Mouse (Mus musculus): Measurements from ENCODE around the gene Hps1.

The Hps1 gene

DNA sequence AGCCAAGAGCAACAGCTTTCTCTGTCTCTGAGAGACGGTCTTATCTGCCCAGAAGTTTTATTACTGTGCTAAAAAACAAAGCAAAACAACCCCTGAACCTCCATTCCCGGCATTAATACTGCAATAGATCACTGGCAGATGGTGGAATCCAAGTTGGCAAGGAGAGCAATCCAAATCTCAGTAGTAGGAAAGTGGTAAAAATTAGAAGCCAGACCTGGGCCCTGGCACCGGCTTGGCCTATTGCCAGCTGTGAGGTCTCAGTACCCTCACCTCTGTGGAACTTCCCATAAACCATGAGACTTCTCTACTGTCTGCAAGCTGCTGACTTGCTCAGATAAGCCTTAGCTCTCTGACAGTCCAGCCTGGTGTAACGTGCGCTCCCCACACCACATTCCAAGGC is 44.8 kb downstream of the Hps1 start:
- in situ Hi-C loops (cut with MboI; ENCODE audit: low pct_unique_long_range_greater_than_20kb in 1 of 2, low sequenced_read_pairs in 2 of 2, unreplicated experiment in 1 of 2): no loop called here

- in situ Hi-C loops (cut with MboI; ENCODE audit: low pct_unique_long_range_greater_than_20kb in 1 of 2, low sequenced_read_pairs in 2 of 2, unreplicated experiment in 1 of 2): no loop called here
These were observed 52.4 kb downstream of the Hps1 start for GRCm38 (mm10) chr19:42727424-42727823.

DNA sequence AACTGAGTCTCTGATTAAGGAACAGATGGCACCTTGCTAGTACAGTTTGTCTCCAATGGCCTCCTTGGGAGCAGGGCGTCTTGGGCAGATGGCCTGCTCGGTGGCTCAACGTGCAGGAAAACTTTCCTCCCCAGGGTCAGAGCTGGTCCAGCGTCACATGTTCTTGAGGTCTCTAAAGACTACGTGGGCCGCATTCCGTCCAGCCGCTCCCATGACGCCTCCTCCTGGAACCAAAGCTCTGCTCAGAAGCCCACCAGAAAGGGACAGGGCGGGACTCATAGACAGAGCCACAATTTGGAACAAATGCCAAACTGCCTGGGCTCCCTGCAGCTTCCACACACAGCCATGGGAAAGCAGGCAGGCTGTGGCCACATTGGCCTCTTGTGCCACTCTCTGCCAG is 53.0 kb downstream of the Hps1 start:
- in situ Hi-C loops (cut with MboI; ENCODE audit: low pct_unique_long_range_greater_than_20kb in 1 of 2, low sequenced_read_pairs in 2 of 2, unreplicated experiment in 1 of 2): no loop called here

- in situ Hi-C loops (cut with MboI; ENCODE audit: low pct_unique_long_range_greater_than_20kb in 1 of 2, low sequenced_read_pairs in 2 of 2, unreplicated experiment in 1 of 2): no loop called here
These were observed 53.8 kb downstream of the Hps1 start for GRCm38 (mm10) chr19:42725973-42726350.

- in situ Hi-C loops (cut with MboI; ENCODE audit: low pct_unique_long_range_greater_than_20kb in 1 of 2, low sequenced_read_pairs in 2 of 2, unreplicated experiment in 1 of 2): no loop called here
These were observed 54.5 kb downstream of the Hps1 start for GRCm38 (mm10) chr19:42725056-42725972.

GRCm38 (mm10) chr19:42723302-42723701 is 56.5 kb downstream of the Hps1 start:
- in situ Hi-C loops (cut with MboI; ENCODE audit: low pct_unique_long_range_greater_than_20kb in 1 of 2, low sequenced_read_pairs in 2 of 2, unreplicated experiment in 1 of 2): no loop called here

DNA sequence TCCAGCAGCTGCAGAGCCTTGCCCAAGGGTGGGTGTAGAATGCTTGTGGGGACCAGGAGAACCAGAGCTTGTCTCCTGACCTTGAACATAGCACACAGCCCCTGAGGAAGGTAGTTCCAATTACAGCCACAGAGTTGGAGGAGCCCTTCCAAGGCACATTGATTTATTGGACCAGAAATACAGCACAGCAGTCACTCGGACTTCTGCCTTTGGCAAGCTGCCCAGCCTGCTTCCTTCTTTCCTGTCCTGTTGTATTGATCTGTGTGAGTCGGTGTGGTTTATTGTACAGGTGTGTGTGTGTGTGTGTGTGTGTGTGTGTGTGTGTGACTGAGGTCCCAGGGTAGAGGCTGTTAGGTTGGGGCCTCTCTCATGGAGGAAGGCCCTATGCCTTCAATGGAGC is 57.3 kb downstream of the Hps1 start:
- in situ Hi-C loops (cut with MboI; ENCODE audit: low pct_unique_long_range_greater_than_20kb in 1 of 2, low sequenced_read_pairs in 2 of 2, unreplicated experiment in 1 of 2): no loop called here

- in situ Hi-C loops (cut with MboI; ENCODE audit: low pct_unique_long_range_greater_than_20kb in 1 of 2, low sequenced_read_pairs in 2 of 2, unreplicated experiment in 1 of 2): no loop called here
These were observed 61.7 kb downstream of the Hps1 start for GRCm38 (mm10) chr19:42718101-42718500.

GRCm38 (mm10) chr19:42717668-42718067 is 62.1 kb downstream of the Hps1 start:
- in situ Hi-C loops (cut with MboI; ENCODE audit: low pct_unique_long_range_greater_than_20kb in 1 of 2, low sequenced_read_pairs in 2 of 2, unreplicated experiment in 1 of 2): no loop called here

DNA sequence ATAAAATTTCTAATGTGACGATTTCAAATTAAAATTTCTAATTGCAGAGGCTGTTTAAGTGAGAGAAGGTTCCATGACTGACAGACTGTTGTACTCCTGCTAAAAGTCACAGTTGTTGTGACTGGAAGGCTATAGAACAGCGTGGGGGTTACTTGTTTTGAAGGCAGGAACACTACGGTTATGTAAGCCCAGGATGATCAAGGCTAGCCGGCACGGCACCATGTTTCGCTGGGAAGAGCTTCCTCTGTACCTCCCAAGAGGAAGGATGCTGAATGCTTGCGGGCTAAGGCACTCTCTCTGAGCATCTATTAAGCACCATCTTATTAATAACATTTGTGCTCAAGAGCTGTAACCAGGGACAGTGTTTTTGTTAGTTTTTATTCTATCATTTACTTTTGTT is 63.3 kb downstream of the Hps1 start:
- in situ Hi-C loops (cut with MboI; ENCODE audit: low pct_unique_long_range_greater_than_20kb in 1 of 2, low sequenced_read_pairs in 2 of 2, unreplicated experiment in 1 of 2): no loop called here

DNA sequence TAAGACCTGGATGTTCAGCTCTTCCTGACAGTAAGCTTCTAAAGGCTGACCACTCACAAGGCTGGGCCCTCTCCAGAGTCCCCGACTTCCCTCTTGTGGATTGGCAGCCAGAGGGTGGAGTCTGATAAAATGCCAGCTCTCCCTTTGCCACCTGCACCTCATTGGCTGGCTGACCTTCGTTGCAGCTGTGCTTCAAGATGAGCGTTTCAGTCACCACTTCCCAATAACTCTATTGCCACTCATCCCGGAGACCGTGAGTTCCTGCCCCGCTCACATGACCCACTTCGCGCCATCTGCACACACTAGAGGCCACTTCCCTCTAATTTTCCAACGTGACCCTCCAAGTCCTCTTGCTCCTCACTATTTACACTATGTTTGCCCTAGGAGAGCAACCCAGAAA is 66.0 kb downstream of the Hps1 start:
- in situ Hi-C loops (cut with MboI; ENCODE audit: low pct_unique_long_range_greater_than_20kb in 1 of 2, low sequenced_read_pairs in 2 of 2, unreplicated experiment in 1 of 2): no loop called here

All from mouse embryonic stem cell (cell line).